Mouse (Mus musculus): ENCODE data around the gene Rbks.

DNA sequence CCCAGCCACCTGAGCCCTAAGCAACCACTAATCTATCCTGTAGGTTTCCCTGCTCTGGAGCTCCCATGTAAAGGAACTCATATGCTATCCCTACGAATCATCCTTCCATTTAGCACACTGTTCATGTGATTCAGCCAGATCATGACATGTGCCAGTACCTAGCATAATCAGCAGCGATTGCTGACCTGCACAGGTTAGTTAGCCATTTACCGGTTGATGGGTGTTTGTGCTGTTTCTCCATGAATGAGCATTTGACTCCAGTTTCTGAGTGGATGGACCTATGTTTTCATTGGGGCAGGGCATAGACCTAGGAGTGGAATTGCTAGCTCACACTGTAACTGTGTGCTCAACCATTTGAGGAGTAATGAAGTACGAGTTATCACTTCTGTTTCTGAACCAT is 111.9 kb downstream of the Rbks start:
- TF ChIP-seq EP300 (IDR thresholded peaks at IDR 0.05; ENCODE audit: insufficient read depth, low read depth, low read length) (no peak), CTCF (IDR thresholded peaks at IDR 0.05) (no peak)

Data from heart, adult 2 months (tissue).